Mouse (Mus musculus) bone marrow macrophage, adult 2 months (primary cell): Measurements from ENCODE around the gene Creb3.

ENCODE experiments used
- CTCF ChIP-seq: IDR thresholded peaks from 2 replicates; pipeline ENCODE4 v1.5.1; 2012; ENCODE audit warnings: low read depth, mild to moderate bottlenecking, low read length, moderate library complexity
- POLR2A ChIP-seq: IDR thresholded peaks from 2 replicates; pipeline ENCODE4 v1.6.1; 2012; ENCODE audit warnings: mild to moderate bottlenecking, low read depth, low read length, borderline replicate concordance

- TF ChIP-seq CTCF (no peak), POLR2A (no peak)
These were observed 8.2 kb upstream of the Creb3 start for GRCm38 (mm10) chr4:43553891-43554290.
